Mouse (Mus musculus) gastrocnemius, adult 18-20 months (tissue): ENCODE results near the gene 0610030E20Rik. TPM values are rescaled to one million over a fixed set of nuclear protein-coding genes. Genes with fewer than 3 reads are reported as not detected.

Experiments used
- DNase-seq: peaks from one replicate; pipeline ENCODE4 v3.0.0; 2021; ENCODE audit warnings: low spot score
- total RNA-seq, 2 experiments: library from RNA; stranded (reverse); gene quantifications; 2 replicates each; pipeline ENCODE4 v1.2.3; 2021

0610030E20Rik gene
- total RNA-seq, 2 experiments from 2014 or later = 7.2 to 8.0 TPM

- DNase-seq = no peak
These were observed 856 bp upstream of the 0610030E20Rik start for GRCm38 (mm10) chr6:72346261-72346660.

- no peak for DNase-seq
These were observed 1.3 kb downstream of the 0610030E20Rik start for GRCm38 (mm10) chr6:72348411-72348810.

- DNase-seq = no peak
These were observed 3.1 kb downstream of the 0610030E20Rik start for GRCm38 (mm10) chr6:72350214-72350613.

- no peak for DNase-seq
These were observed 5.7 kb downstream of the 0610030E20Rik start for GRCm38 (mm10) chr6:72352636-72353405.

GRCm38 (mm10) chr6:72354025-72354424, 6.9 kb downstream of the 0610030E20Rik start:
- no peak for DNase-seq

GRCm38 (mm10) chr6:72355066-72355911, 8.2 kb downstream of the 0610030E20Rik start, which contains the start of gene Tmem150a:
TSS of gene Tmem150a (plus strand) at chr6:72355447.
- peak; percentile 93 for DNase-seq

- no peak for DNase-seq
These were observed 8.9 kb downstream of the 0610030E20Rik start for GRCm38 (mm10) chr6:72356001-72356532.

GRCm38 (mm10) chr6:72357164-72358079, 10.3 kb downstream of the 0610030E20Rik start:
- DNase-seq = no peak

- DNase-seq = no peak
These were observed 11.1 kb downstream of the 0610030E20Rik start for GRCm38 (mm10) chr6:72358086-72358764.

GRCm38 (mm10) chr6:72359343-72359742, 12.2 kb downstream of the 0610030E20Rik start:
- DNase-seq = no peak

- no peak for DNase-seq
These were observed 12.9 kb downstream of the 0610030E20Rik start for GRCm38 (mm10) chr6:72359891-72360598.

GRCm38 (mm10) chr6:72360599-72360935, 13.4 kb downstream of the 0610030E20Rik start:
- no peak for DNase-seq

- no peak for DNase-seq
These were observed 14.0 kb downstream of the 0610030E20Rik start for GRCm38 (mm10) chr6:72361121-72361551.

- peak; percentile 98 for DNase-seq
These were observed 15.3 kb downstream of the 0610030E20Rik start for GRCm38 (mm10) chr6:72362132-72363028.

GRCm38 (mm10) chr6:72364009-72364408, 16.9 kb downstream of the 0610030E20Rik start:
- DNase-seq = no peak

- DNase-seq = no peak
These were observed 17.9 kb downstream of the 0610030E20Rik start for GRCm38 (mm10) chr6:72364985-72365384.

- DNase-seq = no peak
These were observed 19.2 kb downstream of the 0610030E20Rik start for GRCm38 (mm10) chr6:72366304-72366703.

- DNase-seq = no peak
These were observed 19.8 kb downstream of the 0610030E20Rik start, which contains the start of gene Rnf181 for GRCm38 (mm10) chr6:72366844-72367443. TSS of gene Rnf181 (minus strand) at chr6:72366956.
